Mouse (Mus musculus) frontal cortex, postnatal 14 days (tissue): ENCODE measurements around the gene Mmp23.
A peak's percentile ranks its signal among the peaks of the same experiment; 100 is the strongest.
"Not testable (repeated sequence)": the region's sequence is repeated elsewhere in the genome, so short reads cannot be mapped to it uniquely, and the experiment has no call there.

Experiments used
- DNase-seq, 2 experiments: peaks; one replicate each; pipeline ENCODE4 v3.0.0; 2022; ENCODE audit warnings: low spot score in 2 of 2

The Mmp23 gene

DNA sequence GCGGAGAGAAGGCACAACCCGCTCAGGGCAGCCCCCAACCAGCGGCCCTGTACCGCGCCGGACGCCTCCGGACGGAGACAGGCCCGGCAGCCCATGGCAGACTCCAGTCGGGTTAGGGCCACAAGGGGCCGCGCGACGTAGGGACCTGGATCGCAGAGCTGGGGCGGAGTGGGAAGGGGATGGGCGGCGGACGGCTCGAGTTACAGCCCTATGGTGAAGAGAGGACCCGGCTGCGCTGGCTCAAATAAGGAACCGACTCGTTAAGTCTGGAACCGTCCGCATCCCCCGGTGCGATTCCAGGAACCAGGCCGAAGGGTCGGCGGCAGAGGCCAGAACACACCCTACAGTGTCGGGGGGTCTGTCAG lies at the start of gene Mmp23:
Gene Mmp23 (minus strand): TSS at position 299 of the 365 bp plus-strand sequence.
- DNase-seq, result no peak

DNA sequence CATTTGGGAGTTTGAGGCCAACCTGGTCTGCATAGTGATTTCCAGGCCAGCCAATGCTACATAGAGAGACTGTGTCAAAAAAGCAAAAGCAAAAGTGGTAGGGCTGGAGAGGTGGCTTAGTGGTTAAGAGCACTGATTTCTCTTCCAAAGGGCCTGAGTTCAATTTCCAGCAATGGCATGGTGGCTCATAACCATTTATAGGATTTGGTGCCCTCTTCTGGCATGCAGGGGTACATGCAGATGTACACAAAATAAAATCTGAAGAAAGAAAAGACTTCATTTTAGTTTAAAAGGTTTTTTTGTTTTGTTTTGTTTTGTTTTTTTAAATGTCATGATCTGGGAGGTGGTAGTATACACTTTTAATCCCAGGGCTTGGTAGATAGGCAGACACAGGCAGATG lies 47.2 kb upstream of the Mmp23 start:
- DNase-seq, result no peak

GRCm38 (mm10) chr4:155696261-155697255 lies 43.4 kb upstream of the Mmp23 start:
- DNase-seq, result no peak

GRCm38 (mm10) chr4:155695531-155696062 lies 42.4 kb upstream of the Mmp23 start:
- DNase-seq, result no peak

- peak; percentile 72 for DNase-seq
These were observed 41.6 kb upstream of the Mmp23 start for GRCm38 (mm10) chr4:155694482-155695401.

GRCm38 (mm10) chr4:155694111-155694481 lies 40.9 kb upstream of the Mmp23 start, which contains the start of gene Fndc10:
Gene Fndc10 (plus strand): TSS chr4:155694342.
- peak; percentile 62 to 66 for DNase-seq

DNA sequence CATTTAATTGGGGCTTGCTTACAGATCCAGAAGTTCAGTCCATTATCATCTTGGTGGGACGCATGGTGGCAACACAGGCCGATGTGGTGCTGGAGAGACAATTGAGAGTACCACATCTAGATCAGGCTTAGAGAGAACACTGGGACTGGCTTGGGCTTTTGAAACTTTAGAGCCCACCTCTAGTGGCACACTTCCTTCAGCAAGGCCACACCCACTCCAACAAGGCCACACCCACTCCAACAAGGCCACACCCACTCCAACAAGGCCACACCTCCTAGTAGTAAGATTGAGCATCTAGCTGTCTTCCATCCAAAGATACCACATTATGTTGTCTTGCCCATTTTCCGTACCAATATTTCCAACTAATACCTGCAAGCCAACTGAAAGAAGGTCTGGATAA lies 39.2 kb upstream of the Mmp23 start:
- DNase-seq, result no peak

GRCm38 (mm10) chr4:155690571-155691375 lies 37.6 kb upstream of the Mmp23 start:
- no peak for DNase-seq

DNA sequence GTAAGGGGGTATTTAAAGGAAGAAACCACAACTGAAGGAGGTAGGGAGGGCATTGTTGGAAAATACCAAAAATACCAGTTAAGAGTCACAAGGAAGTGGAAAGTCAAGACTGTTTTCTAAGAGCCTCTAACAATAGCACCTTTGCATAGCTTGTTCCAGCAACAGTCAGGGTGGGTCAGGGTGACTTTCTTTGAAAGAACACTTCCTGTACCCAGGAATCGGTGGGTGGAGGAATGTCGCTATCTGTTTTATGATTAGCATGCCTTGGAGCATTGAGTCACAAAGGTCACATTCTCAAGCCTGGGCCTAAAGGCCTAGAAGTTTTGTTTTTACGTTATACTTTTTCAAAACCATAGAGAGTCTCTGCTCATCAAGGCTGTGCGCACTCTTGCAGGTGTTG lies 34.6 kb upstream of the Mmp23 start:
- DNase-seq, result not testable (repeated sequence)

- DNase-seq, result not testable (repeated sequence)
These were observed 30.6 kb upstream of the Mmp23 start for GRCm38 (mm10) chr4:155683670-155684277.

DNA sequence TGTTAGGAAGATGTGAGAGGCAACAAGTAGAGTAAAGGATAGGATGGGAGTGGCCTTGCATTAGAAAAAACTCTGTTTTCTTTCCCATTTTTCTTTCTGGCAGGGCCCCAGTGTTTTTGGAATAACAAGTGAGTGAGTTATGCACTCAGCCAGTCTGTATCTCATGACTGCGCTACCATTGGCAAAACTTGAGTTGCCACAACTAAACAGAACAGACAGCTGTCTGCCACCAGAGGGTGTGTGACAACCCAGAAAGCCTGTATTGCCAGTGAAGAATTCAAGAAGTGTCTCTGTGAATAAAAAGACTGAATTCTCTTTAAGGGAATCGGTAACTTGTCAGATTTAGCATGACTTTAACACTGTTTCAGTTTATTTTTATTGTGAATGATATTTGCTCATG lies 22.8 kb upstream of the Mmp23 start:
- no peak for DNase-seq

GRCm38 (mm10) chr4:155672082-155672481 lies 18.9 kb upstream of the Mmp23 start:
- no peak for DNase-seq

DNA sequence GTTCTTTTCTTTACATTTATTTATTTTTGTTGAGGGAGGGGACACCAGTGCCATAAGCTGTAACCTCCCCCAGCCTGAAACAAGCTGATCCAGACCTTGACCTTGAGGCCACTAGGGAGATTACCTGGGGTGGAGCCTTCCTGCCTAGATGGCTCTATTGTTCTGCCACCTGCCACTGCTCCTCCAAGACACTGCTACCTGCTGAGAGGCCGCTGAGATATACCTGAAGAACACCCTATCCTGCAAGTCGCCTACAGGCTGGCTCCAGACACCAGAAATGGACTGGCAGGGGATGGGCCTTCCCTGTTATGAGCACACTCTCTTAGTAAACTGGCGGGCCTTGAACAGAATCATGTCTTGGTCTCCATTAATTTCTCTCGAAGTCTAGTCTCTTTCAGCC lies 17.1 kb upstream of the Mmp23 start:
- DNase-seq, result not testable (repeated sequence)

GRCm38 (mm10) chr4:155669598-155670075 lies 16.5 kb upstream of the Mmp23 start:
- DNase-seq, result no peak

- peak; percentile 95 to 96 for DNase-seq
These were observed 15.8 kb upstream of the Mmp23 start, which contains the start of gene Mib2 for GRCm38 (mm10) chr4:155668689-155669597. Gene Mib2 (minus strand): TSS chr4:155669198.

GRCm38 (mm10) chr4:155666903-155667302 lies 13.7 kb upstream of the Mmp23 start:
- DNase-seq, result no peak

GRCm38 (mm10) chr4:155660641-155661040 lies 7.5 kb upstream of the Mmp23 start:
- DNase-seq, result no peak

GRCm38 (mm10) chr4:155658961-155659360 lies 5.8 kb upstream of the Mmp23 start:
- DNase-seq, result no peak

GRCm38 (mm10) chr4:155656214-155656751 lies 3.1 kb upstream of the Mmp23 start:
- DNase-seq, result no peak
